Mouse (Mus musculus) CH12.LX (cell line): ENCODE results near the gene Enkur. TPM values are rescaled to one million over a fixed set of nuclear protein-coding genes. Genes with fewer than 3 reads are reported as not detected.

ENCODE experiments used
- DNase-seq: peaks from one replicate; pipeline ENCODE4 v3.0.0-alpha.2; 2013; ENCODE audit errors: extremely low read depth
- H3K27ac ChIP-seq: 2 replicates; pipeline ENCODE4 v1.5.1; 2012; ENCODE audit warnings: low read depth, mild to moderate bottlenecking, control low read depth, moderate library complexity; ENCODE audit not compliant: insufficient read depth
- H3K27me3 ChIP-seq: replicated peaks from 2 replicates; pipeline ENCODE3; 2012; ENCODE audit warnings: inconsistent platforms
- H3K36me3 ChIP-seq, 2 experiments: replicated peaks in 1 of 2; 2 replicates each; pipeline versions ENCODE3 to v1.6.1; 2012; ENCODE audit warnings: inconsistent platforms in 1 of 2, low read length in 1 of 2, mild to moderate bottlenecking in 1 of 2, mixed read lengths in 1 of 2, moderate library complexity in 1 of 2; ENCODE audit not compliant: control insufficient read depth in 1 of 2, insufficient read depth in 1 of 2
- H3K4me1 ChIP-seq, 2 experiments: 2 replicates each; pipeline ENCODE4 v1.6.1; 2012; ENCODE audit warnings: inconsistent platforms in 1 of 2, moderate library complexity in 1 of 2; ENCODE audit not compliant: insufficient read depth in 2 of 2, control insufficient read depth in 1 of 2
- H3K4me2 ChIP-seq: 2 replicates; pipeline ENCODE4 v1.6.1; 2012; ENCODE audit warnings: low read depth, mild to moderate bottlenecking, control low read depth; ENCODE audit not compliant: poor library complexity, insufficient read depth, severe bottlenecking
- H3K4me3 ChIP-seq, 3 experiments: fragments of 150-350 bp in 1 of 3; sonication (generic) in 1 of 3; replicated peaks in 1 of 3; 2 replicates each; pipeline versions ENCODE3 to v1.5.1; 2011 to 2012; ENCODE audit warnings: low read depth in 2 of 3, low read length in 2 of 3, mild to moderate bottlenecking in 2 of 3, moderate library complexity in 2 of 3, control low read depth in 1 of 3, improper control_type of control experiment in 1 of 3, inconsistent platforms in 1 of 3, mixed read lengths in 1 of 3; ENCODE audit not compliant: poor library complexity in 1 of 3
- H3K79me2 ChIP-seq: replicated peaks from 2 replicates; pipeline ENCODE4 v1.6.1; 2012; ENCODE audit warnings: mild to moderate bottlenecking, moderate library complexity; ENCODE audit not compliant: control insufficient read depth, poor library complexity, insufficient read depth, severe bottlenecking; ENCODE audit errors: extremely low read depth
- H3K9ac ChIP-seq: 2 replicates; pipeline ENCODE4 v1.6.1; 2012; ENCODE audit warnings: low read depth, mild to moderate bottlenecking, control low read depth, moderate library complexity; ENCODE audit not compliant: insufficient read depth
- H3K9me3 ChIP-seq: replicated peaks from 2 replicates; pipeline ENCODE3; 2012; ENCODE audit warnings: low read length, inconsistent platforms, mixed read lengths
- BHLHE40 ChIP-seq: IDR thresholded peaks from 2 replicates; pipeline ENCODE4 v1.6.1; 2011; ENCODE audit warnings: mild to moderate bottlenecking, low read depth, low read length, improper control_type of control experiment
- CHD2 ChIP-seq: IDR thresholded peaks from 2 replicates; pipeline ENCODE4 v1.6.1; 2011; ENCODE audit warnings: low read length, improper control_type of control experiment
- CTCF ChIP-seq, 2 experiments: IDR thresholded peaks in 1 of 2; conservative IDR thresholded peaks in 1 of 2; 2 replicates each; pipeline ENCODE4 v1.5.1; 2011 to 2012; ENCODE audit warnings: low read depth in 2 of 2, low read length in 2 of 2, improper control_type of control experiment in 1 of 2, inconsistent platforms in 1 of 2, mild to moderate bottlenecking in 1 of 2, moderate library complexity in 1 of 2
- ELF1 ChIP-seq: IDR thresholded peaks from 2 replicates; pipeline ENCODE4 v1.6.1; 2014; ENCODE audit warnings: low read depth, mild to moderate bottlenecking, inconsistent platforms, low read length, improper control_type of control experiment
- EP300 ChIP-seq: IDR thresholded peaks from 2 replicates; pipeline ENCODE4 v1.6.1; 2011; ENCODE audit warnings: low read length, improper control_type of control experiment
- HCFC1 ChIP-seq: IDR thresholded peaks from 2 replicates; pipeline ENCODE4 v1.6.1; 2012; ENCODE audit warnings: low read depth, mild to moderate bottlenecking, inconsistent platforms, low read length, improper control_type of control experiment
- IRF4 ChIP-seq: IDR thresholded peaks from 2 replicates; pipeline ENCODE4 v1.6.1; 2014; ENCODE audit warnings: low read depth, mild to moderate bottlenecking, inconsistent platforms, low read length, improper control_type of control experiment
- MAZ ChIP-seq: IDR thresholded peaks from 2 replicates; pipeline ENCODE4 v1.6.1; 2012; ENCODE audit warnings: low read depth, mild to moderate bottlenecking, inconsistent platforms, low read length, improper control_type of control experiment, moderate library complexity
- MXI1 ChIP-seq: IDR thresholded peaks from 2 replicates; pipeline ENCODE4 v1.6.1; 2011; ENCODE audit warnings: mild to moderate bottlenecking, low read depth, low read length, improper control_type of control experiment
- RAD21 ChIP-seq: IDR thresholded peaks from 2 replicates; pipeline ENCODE4 v1.6.1; 2011; ENCODE audit warnings: low read depth, mild to moderate bottlenecking, low read length, improper control_type of control experiment, moderate library complexity
- RCOR1 ChIP-seq: conservative IDR thresholded peaks from 2 replicates; pipeline ENCODE4 v1.6.1; 2012; ENCODE audit warnings: low read depth, mild to moderate bottlenecking, inconsistent platforms, low read length, improper control_type of control experiment
- SIN3A ChIP-seq: IDR thresholded peaks from 2 replicates; pipeline ENCODE4 v1.6.1; 2012; ENCODE audit warnings: low read length, improper control_type of control experiment, inconsistent platforms
- SMC3 ChIP-seq: IDR thresholded peaks from 2 replicates; pipeline ENCODE4 v1.6.1; 2011; ENCODE audit warnings: low read depth, low read length, improper control_type of control experiment
- ZNF384 ChIP-seq: IDR thresholded peaks from 2 replicates; pipeline ENCODE4 v1.6.1; 2012; ENCODE audit warnings: low read depth, low read length, improper control_type of control experiment, inconsistent platforms
- dilution Hi-C: fragments of 300-500 bp; cut with MboI; formaldehyde crosslinking; loops from 2 replicates; pipeline ENCODE4 v1.14.3; 2020; ENCODE audit warnings: low sequenced_read_pairs; ENCODE audit not compliant: extremely low pct_unique_long_range_greater_than_20kb, extremely low pct_ligation_motif_present
- in situ Hi-C: fragments of 300-500 bp; cut with MboI; formaldehyde crosslinking; loops from 3 replicates; pipeline ENCODE4 v1.14.3; 2019; ENCODE audit warnings: low sequenced_read_pairs, low pct_ligation_motif_present, low pct_unique_long_range_greater_than_20kb, mixed read lengths
- polyA plus RNA-seq: library from polyadenylated mRNA; unstranded; fragments of >175 nt; gene quantifications from 2 replicates; pipeline ENCODE4 v1.2.1, GENCODE M21; 2012; ENCODE audit warnings: low read depth; ENCODE audit not compliant: insufficient read length
- total RNA-seq, 2 experiments: library from RNA; depleted of rRNA; stranded (reverse); fragments of 300-350 nt in 1 of 2; fragments of >200 nt in 1 of 2; gene quantifications; 2 replicates each; pipeline ENCODE4 v1.2.3; 2012 to 2014

Gene Enkur
- total and polyA plus RNA-seq, 3 experiments = 0.13 to 0.64 (median 0.39) TPM

- in situ Hi-C loops = loop anchor here (10.0 kb wide), 1 partner anchor 293 kb away; no protein-coding TSS in a partner anchor
- H3K27me3 ChIP-seq = no peaks in the 10 kb centered on the region
- dilution Hi-C loops = no loop called here
- H3K4me1 ChIP-seq = peaks cover 0 to 13% of the 10 kb centered on the region in 2 experiments; a peak in 3 of 4 replicates
- H3K9ac ChIP-seq = no peak overlapping the region
- no peak overlapping the region for H3K27ac ChIP-seq
- H3K9me3 ChIP-seq = no peaks in the 10 kb centered on the region
- no peak overlapping the region for H3K4me2 ChIP-seq
- H3K79me2 ChIP-seq = no peaks in the 10 kb centered on the region
- H3K36me3 ChIP-seq = no peaks in the 10 kb centered on the region
- peak; percentile 69 for DNase-seq
- no peak overlapping the region for H3K4me3 ChIP-seq
- TF ChIP-seq EP300 (no peak), SMC3 (peak; percentile 87), CTCF (conservative IDR thresholded peaks at IDR 0.05 in 1 of 2, IDR thresholded peaks at IDR 0.05 in 1 of 2; ENCODE audit: low read depth in 2 of 2, low read length in 2 of 2) (peak; percentile 79 to 80), ZNF384 (no peak), RCOR1 (no peak), RAD21 (peak; percentile 71), IRF4 (no peak), MXI1 (no peak)
Measured at GRCm38 (mm10) chr2:21187576-21187975, 17.6 kb downstream of the Enkur start.

- Histone ChIP-seq H3K4me2 (no peak overlapping the region), H3K27ac (no peak overlapping the region), H3K79me2 (no peaks in the 10 kb centered on the region), H3K36me3 (no peaks in the 10 kb centered on the region), H3K27me3 (no peaks in the 10 kb centered on the region), H3K9ac (no peak overlapping the region), H3K4me3 (no peak overlapping the region), H3K4me1 (peaks cover 0 to 18% of the 10 kb centered on the region in 2 experiments; a peak in 3 of 4 replicates), H3K9me3 (no peaks in the 10 kb centered on the region)
- no peak for DNase-seq
- dilution Hi-C loops = no loop called here
- in situ Hi-C loops = loop anchor here (10.0 kb wide), 1 partner anchor 288 kb away; no protein-coding TSS in a partner anchor
- TF ChIP-seq HCFC1 = no peak
- TF ChIP-seq CTCF (conservative IDR thresholded peaks at IDR 0.05 in 1 of 2, IDR thresholded peaks at IDR 0.05 in 1 of 2; ENCODE audit: low read depth in 2 of 2, low read length in 2 of 2) = no peak
- TF ChIP-seq MXI1 = no peak
- no peak for TF ChIP-seq SIN3A
- TF ChIP-seq CHD2 = no peak
- TF ChIP-seq BHLHE40 = no peak
- TF ChIP-seq EP300 = no peak
- TF ChIP-seq IRF4 = no peak
Measured at GRCm38 (mm10) chr2:21182811-21183210, 22.4 kb downstream of the Enkur start.

- no peaks in the 10 kb centered on the region for H3K79me2 ChIP-seq
- no peak for DNase-seq
- H3K36me3 ChIP-seq = no peaks in the 10 kb centered on the region
- no peak overlapping the region for H3K9ac ChIP-seq
- TF ChIP-seq MAZ = no peak
- 0 out of 2 replicates have a peak, but pooled peaks have one; percentile 12 for TF ChIP-seq ELF1
- no peak overlapping the region for H3K27ac ChIP-seq
- in situ Hi-C loops (no loop called here), dilution Hi-C loops (no loop called here)
- H3K4me2 ChIP-seq = no peak overlapping the region
- H3K4me3 ChIP-seq = no peak overlapping the region
- no peaks in the 10 kb centered on the region for H3K27me3 ChIP-seq
- H3K9me3 ChIP-seq = no peaks in the 10 kb centered on the region
- peaks cover 0 to 5% of the 10 kb centered on the region in 2 experiments; a peak in 2 of 4 replicates for H3K4me1 ChIP-seq
Measured at GRCm38 (mm10) chr2:21179136-21179535, 26.0 kb downstream of the Enkur start.
